Comparison of ENCODE assay signal across 8 mouse cellular contexts in genomic region chr15:98533881-98534627, GRCm38 (mm10). TPM values are rescaled to one million over a fixed set of nuclear protein-coding genes. Genes with fewer than 3 reads are reported as not detected.
A peak's percentile ranks its signal among the peaks of the same experiment; 100 is the strongest.
DNase-seq lines count a peak whose midpoint lies in the region; ATAC-seq lines count a peak whose summit lies in the region.

Gene Kansl2 (minus strand): TSS chr15:98534264.

- peaks cover 24% of the 10 kb centered on the region for H3K4me1 ChIP-seq in hindbrain, embryonic 15.5 days (replicated peaks)

- under 1% methylated on average over 59 of the region's 70 CpGs for WGBS in hindbrain, embryonic 15.5 days

- peak within 1 kb of the TSS; percentile 95 for H3K4me3 ChIP-seq in hindbrain, embryonic 15.5 days

- no peaks in the 10 kb centered on the region for H3K9me3 ChIP-seq in hindbrain, embryonic 15.5 days

- no peaks in the 10 kb centered on the region for H3K27me3 ChIP-seq in hindbrain, embryonic 15.5 days

- peaks cover 24% of the 10 kb centered on the region for H3K36me3 ChIP-seq in hindbrain, embryonic 15.5 days

- peak; percentile 98 for DNase-seq in T-cell, adult 2 months (ENCODE audit: low spot score)
- DNase-seq in cerebellum, postnatal 36 days = peak; percentile 98
- peak; percentile 98 to 99 for DNase-seq in frontal cortex, postnatal 36 days (ENCODE audit: low spot score in 2 of 2)
- peak; percentile 98 for DNase-seq in left cerebral cortex, adult 11 months (ENCODE audit: low spot score)
- DNase-seq in lung, postnatal 4 days = peak; percentile 99
- peak; percentile 97 for DNase-seq in retina, postnatal 7 days (ENCODE audit: low read depth, low spot score)
- peak; percentile 91 for DNase-seq in urinary bladder, adult 2 months (ENCODE audit: low spot score)

- peak within 1 kb of the TSS; percentile 99 for H3K9ac ChIP-seq in hindbrain, embryonic 15.5 days

- H3K4me2 ChIP-seq in hindbrain, embryonic 15.5 days = peak within 1 kb of the TSS; percentile 93

- ATAC-seq in hindbrain, embryonic 15.5 days (ENCODE audit: low FRiP score, low read depth) = peak; percentile 100

- H3K27ac ChIP-seq in hindbrain, embryonic 15.5 days (replicated peaks) = peak within 1 kb of the TSS; percentile 100

RNA-seq across cellular contexts. Expression of gene Kansl2, which starts in this region (rescaled TPM):
- 108 TPM in 2 replicates for polyA plus RNA-seq in hindbrain, embryonic 15.5 days (2015; fragmentation: Nextera tagmentation; extraction: Ambion mirVana)
- polyA plus RNA-seq in urinary bladder, adult 2 months (2012; rRNA removed) = 38.2 and 42.7 TPM in 2 replicates

Comparison
In these comparisons a context has a peak if more than half of its experiments do, and no peak if none do; other contexts are left out.
1. Peak in every context shown above with its lines: DNase-seq, ATAC-seq, H3K4me3 ChIP-seq and H3K27ac ChIP-seq.